Mouse (Mus musculus): ENCODE measurements around the gene Gm45234. TPM values are rescaled to one million over a fixed set of nuclear protein-coding genes. Genes with fewer than 3 reads are reported as not detected.

Gene Gm45234
- polyA plus RNA-seq, 1 experiment from 2014 or later: not detected

DNA sequence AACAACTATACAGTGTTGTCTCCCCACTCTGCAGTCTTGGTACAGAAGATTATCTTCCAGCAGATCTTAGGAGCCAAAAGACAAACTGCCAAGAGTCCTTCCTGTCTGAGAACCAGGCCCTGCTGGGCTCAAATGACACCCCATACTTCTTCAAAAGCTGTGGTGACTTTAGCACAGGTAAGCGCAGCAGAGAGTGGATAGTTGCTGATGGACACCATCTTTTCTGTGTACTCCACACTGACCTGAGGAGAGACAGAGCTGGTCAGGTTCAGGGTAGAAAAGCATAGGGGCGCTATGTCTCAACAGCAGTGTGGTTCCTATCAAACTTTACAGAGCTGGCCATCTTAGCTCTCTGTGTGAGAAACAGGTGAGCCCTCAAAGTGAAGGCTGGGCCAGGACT lies 51.4 kb downstream of the Gm45234 start:
- no peak for ATAC-seq (ENCODE audit: extremely low read depth, insufficient number of reproducible peaks, low FRiP score, low TSS enrichment)
- H3K4me1 ChIP-seq: peaks cover 29% of the 10 kb centered on the region
- H3K4me2 ChIP-seq: no peak overlapping the region
- WGBS: 92% methylated on average over 2 of the region's 2 CpGs
- H3K27ac ChIP-seq (replicated peaks): no peak overlapping the region
- no peak overlapping the region for H3K4me3 ChIP-seq
- no peaks in the 10 kb centered on the region for H3K9me3 ChIP-seq
- H3K36me3 ChIP-seq: peaks cover 90% of the 10 kb centered on the region
- no peaks in the 10 kb centered on the region for H3K27me3 ChIP-seq (replicated peaks)
- H3K9ac ChIP-seq: no peak overlapping the region

- Histone ChIP-seq H3K4me1 (peaks cover 23% of the 10 kb centered on the region), H3K36me3 (peaks cover 94% of the 10 kb centered on the region), H3K9me3 (no peaks in the 10 kb centered on the region), H3K4me3 (no peak overlapping the region), H3K27ac (replicated peaks) (no peak overlapping the region), H3K9ac (no peak overlapping the region), H3K27me3 (replicated peaks) (no peaks in the 10 kb centered on the region), H3K4me2 (no peak overlapping the region)
- WGBS: 58% methylated on average over 7 of the region's 7 CpGs
- no peak for ATAC-seq (ENCODE audit: extremely low read depth, insufficient number of reproducible peaks, low FRiP score, low TSS enrichment)
These were observed 52.0 kb downstream of the Gm45234 start for GRCm38 (mm10) chr6:124703789-124704188.

GRCm38 (mm10) chr6:124702784-124703103 lies 53.1 kb downstream of the Gm45234 start:
- WGBS: 46% methylated on average over 3 of the region's 3 CpGs
- H3K27me3 ChIP-seq (replicated peaks): no peaks in the 10 kb centered on the region
- peaks cover 23% of the 10 kb centered on the region for H3K4me1 ChIP-seq
- no peak for ATAC-seq (ENCODE audit: extremely low read depth, insufficient number of reproducible peaks, low FRiP score, low TSS enrichment)
- no peaks in the 10 kb centered on the region for H3K9me3 ChIP-seq
- peaks cover 93% of the 10 kb centered on the region for H3K36me3 ChIP-seq
- no peak overlapping the region for H3K9ac ChIP-seq
- no peak overlapping the region for H3K4me3 ChIP-seq
- no peak overlapping the region for H3K4me2 ChIP-seq
- no peak overlapping the region for H3K27ac ChIP-seq (replicated peaks)

DNA sequence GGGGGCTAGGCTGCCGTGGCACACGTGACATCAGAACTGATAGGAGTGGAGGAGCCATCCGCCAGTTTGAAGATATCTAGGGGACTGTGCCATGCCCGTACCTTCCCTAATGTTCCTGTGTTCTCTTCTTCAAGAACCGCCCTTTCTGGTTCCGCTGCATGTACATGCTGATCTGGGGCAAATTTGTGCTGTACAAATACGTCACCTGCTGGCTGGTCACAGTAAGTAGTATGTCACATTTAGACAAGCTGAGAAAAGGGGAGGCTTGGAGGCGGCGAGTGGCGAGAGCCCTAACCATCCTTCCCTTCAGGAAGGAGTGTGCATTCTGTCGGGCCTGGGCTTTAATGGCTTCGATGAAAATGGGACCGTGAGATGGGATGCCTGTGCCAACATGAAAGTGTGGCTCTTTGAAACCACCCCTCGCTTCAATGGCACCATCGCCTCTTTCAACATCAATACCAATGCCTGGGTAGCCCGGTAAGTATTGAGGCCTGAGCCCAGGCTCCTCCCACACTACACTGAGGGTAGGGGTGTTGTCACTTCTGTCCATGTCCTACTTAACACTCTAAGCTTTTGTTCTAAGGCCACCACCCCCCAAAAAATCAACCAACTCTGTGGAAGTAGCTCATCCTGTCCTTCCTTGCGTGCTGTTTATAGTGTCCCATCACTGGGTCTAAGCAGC lies 53.6 kb downstream of the Gm45234 start:
- Histone ChIP-seq H3K36me3 (peaks cover 90% of the 10 kb centered on the region), H3K27ac (replicated peaks) (no peak overlapping the region), H3K4me3 (no peak overlapping the region), H3K4me2 (no peak overlapping the region), H3K9me3 (no peaks in the 10 kb centered on the region), H3K9ac (no peak overlapping the region), H3K27me3 (replicated peaks) (no peaks in the 10 kb centered on the region), H3K4me1 (peaks cover 23% of the 10 kb centered on the region)
- WGBS: 88% methylated on average over 17 of the region's 17 CpGs
- ATAC-seq (ENCODE audit: extremely low read depth, insufficient number of reproducible peaks, low FRiP score, low TSS enrichment): no peak

DNA sequence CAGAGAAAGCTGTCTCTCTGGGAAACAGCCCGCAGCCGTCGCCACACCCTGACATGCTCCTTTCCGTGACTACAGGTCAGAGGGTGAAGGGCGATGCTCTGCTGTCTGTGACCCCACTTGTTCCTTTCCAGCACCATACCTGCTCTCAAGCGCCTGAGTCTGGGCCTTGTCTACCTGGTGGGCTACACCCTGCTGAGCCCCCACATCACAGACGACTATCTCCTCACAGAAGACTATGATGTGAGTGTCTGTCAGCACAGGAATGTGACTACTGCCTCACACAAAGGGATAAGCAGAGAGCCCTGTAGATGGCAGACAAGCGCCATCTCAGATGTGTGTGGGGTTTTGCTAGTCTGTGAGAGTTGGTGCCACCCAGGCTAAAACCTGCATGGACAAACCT lies 54.5 kb downstream of the Gm45234 start:
- H3K4me1 ChIP-seq: peaks cover 21% of the 10 kb centered on the region
- H3K36me3 ChIP-seq: peaks cover 83% of the 10 kb centered on the region
- H3K27me3 ChIP-seq (replicated peaks): no peaks in the 10 kb centered on the region
- H3K27ac ChIP-seq (replicated peaks): no peak overlapping the region; the same call in 1 of the 2 replicates
- no peak overlapping the region for H3K9ac ChIP-seq
- H3K9me3 ChIP-seq: no peaks in the 10 kb centered on the region
- H3K4me3 ChIP-seq: no peak overlapping the region
- H3K4me2 ChIP-seq: no peak overlapping the region
- no peak for ATAC-seq (ENCODE audit: extremely low read depth, insufficient number of reproducible peaks, low FRiP score, low TSS enrichment)
- 71% methylated on average over 8 of the region's 8 CpGs for WGBS

- WGBS: 77% methylated on average over 11 of the region's 11 CpGs
- peaks cover 19% of the 10 kb centered on the region for H3K4me1 ChIP-seq
- H3K36me3 ChIP-seq: peaks cover 73% of the 10 kb centered on the region
- no peak overlapping the region for H3K4me2 ChIP-seq
- no peak overlapping the region; the same call in 1 of the 2 replicates for H3K27ac ChIP-seq (replicated peaks)
- no peaks in the 10 kb centered on the region for H3K27me3 ChIP-seq (replicated peaks)
- no peak for ATAC-seq (ENCODE audit: extremely low read depth, insufficient number of reproducible peaks, low FRiP score, low TSS enrichment)
- H3K9ac ChIP-seq: no peak overlapping the region
- no peaks in the 10 kb centered on the region for H3K9me3 ChIP-seq
- H3K4me3 ChIP-seq: no peak overlapping the region
These were observed 55.7 kb downstream of the Gm45234 start for GRCm38 (mm10) chr6:124699962-124700610.

GRCm38 (mm10) chr6:124699366-124699765 lies 56.5 kb downstream of the Gm45234 start:
- Histone ChIP-seq H3K36me3 (peaks cover 65% of the 10 kb centered on the region), H3K27ac (replicated peaks) (no peak overlapping the region; the same call in 1 of the 2 replicates), H3K27me3 (replicated peaks) (no peaks in the 10 kb centered on the region), H3K4me2 (no peak overlapping the region), H3K9me3 (no peaks in the 10 kb centered on the region), H3K4me1 (peaks cover 24% of the 10 kb centered on the region), H3K4me3 (no peak overlapping the region), H3K9ac (no peak overlapping the region)
- 86% methylated on average over 4 of the region's 4 CpGs for WGBS
- no peak for ATAC-seq (ENCODE audit: extremely low read depth, insufficient number of reproducible peaks, low FRiP score, low TSS enrichment)

GRCm38 (mm10) chr6:124698751-124699150 lies 57.1 kb downstream of the Gm45234 start:
- 78% methylated on average over 6 of the region's 6 CpGs for WGBS
- peaks cover 59% of the 10 kb centered on the region for H3K36me3 ChIP-seq

DNA sequence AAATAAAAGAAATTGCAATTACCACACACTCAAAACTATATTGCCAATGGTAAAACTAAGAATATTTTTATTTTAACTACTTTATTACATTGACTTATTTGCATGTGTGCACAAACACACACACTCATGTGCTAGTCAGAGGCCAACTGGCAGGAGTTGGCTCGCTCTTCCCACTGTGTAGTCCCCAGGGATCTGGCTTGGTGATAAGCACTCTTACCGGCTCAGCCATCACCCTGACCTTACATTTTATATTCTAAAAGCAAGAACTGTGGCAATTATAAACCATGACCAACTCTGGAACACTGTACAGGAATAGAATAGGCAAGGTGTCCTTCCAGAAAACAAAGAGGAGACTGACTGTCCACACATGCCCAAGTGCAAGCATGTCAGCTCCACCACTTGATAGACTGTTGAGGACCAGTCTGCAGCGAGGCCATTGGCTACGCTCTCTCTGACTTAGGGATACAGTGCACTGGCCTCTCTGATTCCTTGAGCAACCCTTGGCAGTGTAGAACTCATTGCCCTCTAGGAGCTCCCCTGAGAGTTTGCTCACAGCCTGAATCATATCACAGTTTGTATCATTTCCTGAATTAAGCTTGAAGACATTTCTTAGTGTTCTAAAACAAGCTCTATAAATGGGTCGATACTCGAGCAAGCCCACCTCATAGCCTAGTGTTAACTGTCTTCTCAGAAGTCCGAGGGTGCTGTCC lies 59.2 kb downstream of the Gm45234 start:
- ATAC-seq (ENCODE audit: extremely low read depth, insufficient number of reproducible peaks, low FRiP score, low TSS enrichment): no peak
- peaks cover 38% of the 10 kb centered on the region for H3K36me3 ChIP-seq
- no peak overlapping the region for H3K9ac ChIP-seq
- H3K27ac ChIP-seq (replicated peaks): no peak overlapping the region
- 79% methylated on average over 7 of the region's 7 CpGs for WGBS
- H3K27me3 ChIP-seq (replicated peaks): no peaks in the 10 kb centered on the region
- H3K4me2 ChIP-seq: no peak overlapping the region
- peaks cover 38% of the 10 kb centered on the region for H3K4me1 ChIP-seq
- H3K9me3 ChIP-seq: no peaks in the 10 kb centered on the region
- no peak overlapping the region for H3K4me3 ChIP-seq

More at GRCm38 (mm10) chr6:124698751-124699150, 57.1 kb downstream of the Gm45234 start:
- H3K4me2 ChIP-seq: no peak overlapping the region
- H3K27me3 ChIP-seq (replicated peaks): no peaks in the 10 kb centered on the region
- H3K4me1 ChIP-seq: peaks cover 30% of the 10 kb centered on the region
- H3K4me3 ChIP-seq: no peak overlapping the region
- no peak overlapping the region for H3K27ac ChIP-seq (replicated peaks)
- no peak for ATAC-seq (ENCODE audit: extremely low read depth, insufficient number of reproducible peaks, low FRiP score, low TSS enrichment)
- no peaks in the 10 kb centered on the region for H3K9me3 ChIP-seq
- no peak overlapping the region for H3K9ac ChIP-seq

DNA sequence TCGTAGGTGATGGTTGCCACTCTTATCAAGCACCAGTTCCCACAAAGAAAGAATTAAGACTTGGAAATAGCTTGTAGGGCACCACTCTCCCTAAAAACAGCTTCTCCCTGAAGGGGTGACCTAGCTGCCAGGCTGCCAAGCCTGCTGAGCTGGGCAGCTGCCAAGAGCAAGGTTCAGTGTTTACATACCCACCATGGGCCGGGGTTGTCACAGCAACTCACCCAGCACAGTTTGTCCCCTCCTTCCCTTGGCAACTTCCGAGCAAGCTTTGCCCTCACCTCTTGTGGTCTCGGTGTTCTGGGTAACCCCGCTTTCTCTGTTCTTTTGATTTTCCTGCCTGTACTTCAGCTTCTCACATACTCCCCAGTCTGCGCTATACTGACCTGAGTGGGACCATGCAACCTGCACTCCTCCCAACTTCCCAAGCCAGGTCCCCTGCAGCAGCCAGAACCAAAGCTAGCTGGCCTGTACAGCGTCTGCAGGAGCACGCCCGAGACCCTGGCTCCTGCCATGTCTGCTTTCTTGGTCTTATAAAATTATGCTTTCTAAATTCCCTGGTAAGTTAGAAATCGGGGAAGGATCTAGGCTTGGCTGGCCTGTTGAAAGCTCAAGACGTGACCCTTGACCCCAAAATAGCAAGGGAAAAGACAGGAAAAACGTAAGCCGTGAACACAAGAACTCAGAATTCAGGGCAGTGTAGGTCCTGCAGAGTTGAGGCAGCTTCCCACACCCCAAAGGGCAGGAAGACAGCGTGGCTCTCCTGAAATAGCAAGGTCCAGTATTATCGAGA lies 61.5 kb downstream of the Gm45234 start:
- H3K4me3 ChIP-seq: no peak overlapping the region
- H3K4me1 ChIP-seq: peaks cover 19% of the 10 kb centered on the region
- 74% methylated on average over 15 of the region's 15 CpGs for WGBS
- H3K4me2 ChIP-seq: no peak overlapping the region
- H3K27ac ChIP-seq (replicated peaks): peak overlapping the region; percentile 53
- no peaks in the 10 kb centered on the region for H3K9me3 ChIP-seq
- H3K36me3 ChIP-seq: peaks cover 16% of the 10 kb centered on the region
- H3K27me3 ChIP-seq (replicated peaks): no peaks in the 10 kb centered on the region
- ATAC-seq (ENCODE audit: extremely low read depth, insufficient number of reproducible peaks, low FRiP score, low TSS enrichment): peak; percentile 29; the same call in 1 of the 2 replicates
- 0 out of 2 replicates have a peak overlapping the region, but pooled peaks have one; percentile 21 for H3K9ac ChIP-seq
